Mouse (Mus musculus) T-helper 1 cell (primary cell): ENCODE measurements at regions not wholly inside any gene's neighbourhood (a gene's known extent, or its start where the extent isn't known, plus 50 kb on each side); places are given as distances from the start of the nearest gene placed in this dataset.

Experiments
- in situ Hi-C: fragments of 300-600 bp; cut with MboI, MseI; formaldehyde crosslinking; loops from one replicate; pipeline ENCODE4 v1.15.1; 2025; ENCODE audit warnings: high pct_unique_total_duplicates

DNA sequence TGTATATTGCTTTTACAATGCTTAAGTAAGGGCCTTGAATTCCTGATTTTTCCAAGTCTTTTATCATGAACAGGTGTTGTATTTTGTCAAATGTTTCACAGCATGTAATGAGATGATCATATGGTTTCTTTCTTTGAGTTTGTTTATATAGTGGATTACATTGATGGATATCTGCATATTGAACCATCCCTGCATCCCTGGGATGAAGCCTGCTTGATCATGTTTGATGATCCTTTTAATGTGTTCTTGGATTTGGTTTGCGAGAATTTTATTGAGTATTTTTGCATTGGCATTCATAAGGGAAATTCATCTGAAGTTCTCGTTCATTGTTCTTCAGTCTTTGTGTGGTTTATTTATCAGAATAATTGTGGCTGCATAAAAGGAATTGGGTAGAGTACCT is 160.2 kb downstream of the Btbd35f17 start:
- in situ Hi-C loops: loop anchor here (25.0 kb wide), 2 partner anchors 318 to 1343 kb away; partner anchors contain the start of gene Btbd35f24

- in situ Hi-C loops: loop anchor here (10.0 to 25.0 kb wide), 3 partner anchors 332 to 1357 kb away; partner anchors contain the start of gene Btbd35f24
Observed at GRCm38 (mm10) chrX:4543981-4544380, 173.5 kb downstream of the Btbd35f17 start.

DNA sequence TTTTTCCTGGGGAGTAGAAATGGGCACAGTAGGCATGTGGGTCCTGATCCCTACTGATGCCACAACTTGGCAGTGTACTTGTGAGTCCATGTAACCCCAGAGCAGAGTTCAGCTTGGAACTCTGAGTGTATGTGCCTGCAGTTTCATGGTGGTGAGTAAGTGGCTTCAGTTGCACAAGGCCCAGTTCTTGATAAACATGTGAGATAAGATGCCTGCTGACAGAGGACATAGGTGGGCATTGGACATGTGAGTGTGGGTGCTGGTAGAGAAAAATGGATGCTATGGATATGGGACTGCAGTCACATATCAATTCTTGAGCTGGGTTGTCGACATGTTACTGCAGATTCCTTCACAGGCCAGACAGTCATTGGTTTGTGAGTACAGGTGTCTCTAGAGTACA is 178.4 kb downstream of the Btbd35f17 start:
- in situ Hi-C loops: loop anchor here (5.0 to 25.0 kb wide), 4 partner anchors 337 to 1362 kb away; partner anchors contain the start of gene Btbd35f24
